8 mouse cellular contexts compared by ENCODE assay signal in genomic region chr9:102779493-102779892, GRCm38 (mm10). TPM values are rescaled to one million over a fixed set of nuclear protein-coding genes. Genes with fewer than 3 reads are reported as not detected.
DNase-seq lines count a peak whose midpoint lies in the region; ATAC-seq lines count a peak whose summit lies in the region.

No protein-coding gene starts in this region.

- H3K27ac ChIP-seq in embryonic facial prominence, embryonic 12.5 days: no peak overlapping the region
- peak overlapping the region; percentile 83 for H3K27ac ChIP-seq in heart, embryonic 10.5 days
- H3K27ac ChIP-seq in limb, embryonic 13.5 days: peak overlapping the region; percentile 29; the same call in 1 of the 2 replicates

- WGBS in embryonic facial prominence, embryonic 12.5 days: 8% methylated on average over 15 of the region's 15 CpGs
- WGBS in heart, embryonic 10.5 days: 5% methylated on average over 15 of the region's 15 CpGs
- 8% methylated on average over 15 of the region's 15 CpGs for WGBS in limb, embryonic 13.5 days

- no peak overlapping the region for H3K4me3 ChIP-seq in embryonic facial prominence, embryonic 12.5 days
- peak overlapping the region; percentile 33 for H3K4me3 ChIP-seq in heart, embryonic 10.5 days
- no peak overlapping the region for H3K4me3 ChIP-seq in limb, embryonic 13.5 days

- peak; percentile 97 for DNase-seq in 3T3-L1 (ENCODE audit: low read depth, low spot score)
- DNase-seq in adrenal gland, postnatal 10 days: peak; percentile 98
- DNase-seq in heart, embryonic 10.5 days (ENCODE audit: low spot score): peak; percentile 95
- DNase-seq in kidney, adult 9 months: peak; percentile 100
- DNase-seq in spleen, postnatal 4 days (ENCODE audit: low spot score in 2 of 2): peak; percentile 75 to 86

- H3K27me3 ChIP-seq in embryonic facial prominence, embryonic 12.5 days: no peaks in the 10 kb centered on the region
- no peaks in the 10 kb centered on the region for H3K27me3 ChIP-seq in heart, embryonic 10.5 days (ENCODE audit: insufficient read depth, poor library complexity, severe bottlenecking)
- no peaks in the 10 kb centered on the region for H3K27me3 ChIP-seq in limb, embryonic 13.5 days

- no peaks in the 10 kb centered on the region for H3K36me3 ChIP-seq in embryonic facial prominence, embryonic 12.5 days
- H3K36me3 ChIP-seq in heart, embryonic 10.5 days: no peaks in the 10 kb centered on the region
- no peaks in the 10 kb centered on the region for H3K36me3 ChIP-seq in limb, embryonic 13.5 days

- H3K4me2 ChIP-seq in embryonic facial prominence, embryonic 12.5 days (replicated peaks): no peak overlapping the region
- peak overlapping the region; percentile 28 for H3K4me2 ChIP-seq in limb, embryonic 13.5 days (replicated peaks)

- H3K9me3 ChIP-seq in embryonic facial prominence, embryonic 12.5 days: no peaks in the 10 kb centered on the region
- H3K9me3 ChIP-seq in heart, embryonic 10.5 days: no peaks in the 10 kb centered on the region
- H3K9me3 ChIP-seq in limb, embryonic 13.5 days: no peaks in the 10 kb centered on the region

- peaks cover 22% of the 10 kb centered on the region for H3K4me1 ChIP-seq in embryonic facial prominence, embryonic 12.5 days
- peaks cover 61% of the 10 kb centered on the region for H3K4me1 ChIP-seq in heart, embryonic 10.5 days
- H3K4me1 ChIP-seq in limb, embryonic 13.5 days: peaks cover 40% of the 10 kb centered on the region

- peak; percentile 73; the same call in 1 of the 2 replicates for ATAC-seq in embryonic facial prominence, embryonic 12.5 days (ENCODE audit: insufficient number of reproducible peaks, insufficient read depth, low FRiP score, low TSS enrichment)
- peak; percentile 54 for ATAC-seq in limb, embryonic 13.5 days (ENCODE audit: low FRiP score, low read depth)
- ATAC-seq in monocyte, adult 5-6 weeks (replicated peaks; ENCODE audit: insufficient number of reproducible peaks, low FRiP score, low TSS enrichment, poor library complexity, severe bottlenecking): peak; percentile 42; the same call in 1 of the 2 replicates

- H3K9ac ChIP-seq in embryonic facial prominence, embryonic 12.5 days: no peak overlapping the region
- peak overlapping the region; percentile 31; the same call in 1 of the 2 replicates for H3K9ac ChIP-seq in limb, embryonic 13.5 days

RNA-seq across cellular contexts. Expression of gene Ryk, which starts 55.2 kb away (rescaled TPM):
- 10 to 100 TPM; 53.2 to 55.4 TPM for total RNA-seq in adrenal gland, postnatal 10 days (2021)
- 22.8 and 24.8 TPM in 2 replicates for polyA plus RNA-seq in embryonic facial prominence, embryonic 12.5 days (2016; fragmentation: Nextera tagmentation; extraction: Ambion mirVana)
- 11.6 and 15.7 TPM in 2 replicates for polyA plus RNA-seq in heart, embryonic 10.5 days (2016; fragmentation: Nextera tagmentation; extraction: Ambion mirVana)
- polyA plus RNA-seq in limb, embryonic 13.5 days (2015; fragmentation: Nextera tagmentation; extraction: Ambion mirVana): 23.7 and 24.5 TPM in 2 replicates
- total RNA-seq in monocyte, adult 5-6 weeks (2017): 1.4 to 1.7 TPM in 2 of 3 replicates, not detected in the other
